Mouse (Mus musculus) thymus, adult 2 months (tissue): Measurements from ENCODE around the gene Asb3.

Source experiments
- CTCF ChIP-seq: fragments of 200-500 bp; IDR thresholded peaks from 2 replicates; pipeline ENCODE4 v1.5.1; 2012; ENCODE audit warnings: mild to moderate bottlenecking, control low read depth, low read length, moderate library complexity, borderline replicate concordance; ENCODE audit not compliant: control insufficient read depth, poor library complexity, insufficient read depth; ENCODE audit errors: extremely low read depth
- POLR2A ChIP-seq: fragments of 200-500 bp; IDR thresholded peaks from 2 replicates; pipeline ENCODE4 v1.6.1; 2012; ENCODE audit warnings: mild to moderate bottlenecking, low read length, control low read depth, moderate library complexity; ENCODE audit not compliant: control insufficient read depth, poor library complexity, insufficient read depth; ENCODE audit errors: extremely low read depth

DNA sequence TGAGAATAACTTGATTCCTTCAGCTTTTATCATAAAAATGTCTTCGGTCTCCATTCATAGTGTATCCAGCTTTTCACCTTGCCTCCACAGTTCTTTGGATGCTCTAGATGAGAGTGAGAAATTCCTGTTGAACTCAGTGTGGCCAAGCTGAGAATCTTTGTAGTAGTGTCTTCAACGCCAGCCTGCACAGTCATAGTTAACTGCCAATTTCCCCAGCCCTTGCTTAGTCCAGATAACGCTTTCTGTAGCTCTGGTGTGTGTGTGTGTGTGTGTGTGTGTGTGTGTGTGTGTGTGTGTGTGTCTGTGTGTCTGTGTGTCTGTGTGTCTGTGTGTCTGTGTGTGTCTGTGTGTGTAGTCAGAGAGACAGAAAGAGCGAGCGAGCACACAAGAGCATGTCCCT, 220.1 kb downstream of the Asb3 start:
- TF ChIP-seq CTCF (no peak), POLR2A (no peak)
